Mouse (Mus musculus) embryo, embryonic 10.5 days (tissue): ENCODE results near the gene Vps51.

ENCODE experiments used
- DNase-seq: peaks from one replicate; pipeline ENCODE4 v3.0.0-alpha.2; 2015; ENCODE audit warnings: low spot score

The Vps51 gene

GRCm38 (mm10) chr19:6047899-6048166 is 29.2 kb downstream of the Vps51 start:
- DNase-seq = no peak

- DNase-seq = no peak
Observed at GRCm38 (mm10) chr19:6047154-6047898, 29.7 kb downstream of the Vps51 start.

GRCm38 (mm10) chr19:6046294-6047153 is 30.5 kb downstream of the Vps51 start, which contains the start of gene Syvn1:
Gene Syvn1, plus strand, starts transcription at chr19:6046576.
- peak; percentile 97 for DNase-seq

- no peak for DNase-seq
Observed at GRCm38 (mm10) chr19:6045366-6046293, 31.4 kb downstream of the Vps51 start.

- DNase-seq = peak; percentile 54
Observed at GRCm38 (mm10) chr19:6044102-6044501, 32.9 kb downstream of the Vps51 start.

- no peak for DNase-seq
Observed at GRCm38 (mm10) chr19:6042293-6042692, 34.7 kb downstream of the Vps51 start.

- DNase-seq = no peak
Observed at GRCm38 (mm10) chr19:6040002-6040401, 37.0 kb downstream of the Vps51 start.

- no peak for DNase-seq
Observed at GRCm38 (mm10) chr19:6038326-6038725, 38.7 kb downstream of the Vps51 start.

- DNase-seq = no peak
Observed at GRCm38 (mm10) chr19:6037695-6038094, 39.3 kb downstream of the Vps51 start.

- no peak for DNase-seq
Observed at GRCm38 (mm10) chr19:6035966-6036585, 41.0 kb downstream of the Vps51 start.

GRCm38 (mm10) chr19:6030520-6031280 is 46.3 kb downstream of the Vps51 start:
- no peak for DNase-seq

GRCm38 (mm10) chr19:6029426-6029825 is 47.6 kb downstream of the Vps51 start:
- DNase-seq = no peak

- no peak for DNase-seq
Observed at GRCm38 (mm10) chr19:6028991-6029390, 48.0 kb downstream of the Vps51 start.

- no peak for DNase-seq
Observed at GRCm38 (mm10) chr19:6023930-6024329, 53.1 kb downstream of the Vps51 start.

GRCm38 (mm10) chr19:6023059-6023458 is 54.0 kb downstream of the Vps51 start:
- DNase-seq = no peak

- DNase-seq = no peak
Observed at GRCm38 (mm10) chr19:6020276-6020675, 56.8 kb downstream of the Vps51 start.

GRCm38 (mm10) chr19:6018142-6019089 is 58.6 kb downstream of the Vps51 start:
- DNase-seq = peak; percentile 94
